Mouse (Mus musculus) gastrocnemius, postnatal 14 days (tissue): ENCODE results near the gene Actr3. TPM values are rescaled to one million over a fixed set of nuclear protein-coding genes. Genes with fewer than 3 reads are reported as not detected.

Source experiments
- DNase-seq: peaks from one replicate; pipeline ENCODE4 v3.0.0; 2021; ENCODE audit warnings: mixed read lengths
- intact Hi-C: fragments of 180-260 bp; cut with DNase I; formaldehyde crosslinking; loops from one replicate; pipeline ENCODE4 v1.15.1; 2025; ENCODE audit warnings: low total_unique reads
- total RNA-seq, 2 experiments: library from RNA; stranded (reverse); gene quantifications; 2 replicates each; pipeline ENCODE4 v1.2.3; 2021

Gene Actr3
- total RNA-seq, 2 experiments from 2014 or later, result 56.2 to 63.8 TPM

DNA sequence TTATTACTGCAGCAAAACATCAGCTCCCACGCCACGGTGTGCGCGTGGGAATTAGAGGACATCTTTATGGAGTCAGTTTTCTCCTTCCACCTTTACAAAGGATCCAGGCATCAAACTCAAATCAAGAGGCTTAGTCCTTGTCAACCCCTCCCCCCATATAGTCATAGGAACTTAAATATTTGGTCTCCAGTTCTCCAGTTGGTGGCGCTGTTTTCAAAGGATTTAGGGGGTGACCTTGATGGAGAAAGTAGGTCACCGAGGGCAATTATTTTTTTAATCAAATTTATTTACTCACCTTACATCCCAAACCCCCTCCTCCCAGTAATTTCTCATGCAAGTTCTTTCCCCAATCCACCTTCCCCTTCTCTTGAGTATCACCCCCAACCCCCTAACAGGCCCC is 52.9 kb downstream of the Actr3 start:
- DNase-seq, result no peak
- intact Hi-C loops, result no loop called here

- intact Hi-C loops, result no loop called here
Observed at GRCm38 (mm10) chr1:125378889-125379288, 56.6 kb downstream of the Actr3 start.

GRCm38 (mm10) chr1:125372855-125373254 is 62.7 kb downstream of the Actr3 start:
- intact Hi-C loops, result loop anchor here (5.0 kb wide), 1 partner anchor 199 kb away; no protein-coding TSS in a partner anchor
- no peak for DNase-seq

More at GRCm38 (mm10) chr1:125378889-125379288, 56.6 kb downstream of the Actr3 start:
- DNase-seq, result no peak

- DNase-seq, result peak; percentile 24
- intact Hi-C loops, result loop anchor here (5.0 kb wide), 1 partner anchor 202 kb away; no protein-coding TSS in a partner anchor
Observed at GRCm38 (mm10) chr1:125370779-125371178, 64.7 kb downstream of the Actr3 start.

DNA sequence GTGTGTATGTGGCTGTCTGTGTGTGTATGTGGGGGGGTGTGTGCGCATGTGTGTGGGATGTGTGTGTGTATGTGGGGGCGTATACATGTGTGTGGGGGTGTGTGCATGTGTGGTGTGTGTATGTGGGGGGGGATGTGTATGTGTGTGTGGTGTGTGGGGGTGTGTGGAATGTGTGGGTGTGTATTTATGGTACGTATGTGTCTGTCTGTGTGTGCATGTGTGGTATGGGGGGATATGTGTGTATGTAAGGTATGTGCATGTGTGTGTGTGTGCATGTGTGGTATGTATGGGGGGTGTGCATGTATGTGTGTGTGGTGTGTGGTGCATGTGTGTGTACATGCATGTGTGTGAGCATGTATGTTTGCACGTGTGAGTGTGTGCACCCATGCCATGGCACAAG is 70.0 kb downstream of the Actr3 start:
- intact Hi-C loops, result no loop called here
- no peak for DNase-seq

- DNase-seq, result no peak
- intact Hi-C loops, result no loop called here
Observed at GRCm38 (mm10) chr1:125351416-125352037, 84.0 kb downstream of the Actr3 start.

GRCm38 (mm10) chr1:125350843-125351242 is 84.7 kb downstream of the Actr3 start:
- intact Hi-C loops, result no loop called here
- no peak for DNase-seq

DNA sequence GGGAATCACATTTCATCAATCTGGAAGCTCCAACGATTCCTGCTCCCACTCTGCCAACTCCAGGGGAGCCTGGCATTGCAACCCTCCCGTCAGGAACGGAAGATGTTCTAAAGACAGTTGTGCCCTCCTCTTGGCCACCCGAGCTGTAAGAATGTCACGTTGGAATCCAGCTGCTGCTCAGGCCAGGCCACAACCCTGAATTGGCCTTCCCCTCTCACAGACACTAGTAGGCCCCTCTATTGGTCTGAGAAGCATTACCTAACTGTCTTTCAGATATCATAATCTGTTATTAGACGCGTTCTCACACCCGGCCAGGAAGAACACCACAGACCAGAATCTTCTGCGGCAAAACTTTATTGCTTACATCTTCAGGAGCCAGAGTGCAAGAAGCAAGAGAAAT is 89.7 kb downstream of the Actr3 start:
- intact Hi-C loops, result no loop called here

GRCm38 (mm10) chr1:125345448-125345847 is 90.1 kb downstream of the Actr3 start:
- intact Hi-C loops, result no loop called here
- no peak for DNase-seq

More for the DNA sequence above, 89.7 kb downstream of the Actr3 start:
- no peak for DNase-seq

GRCm38 (mm10) chr1:125343105-125343504 is 92.4 kb downstream of the Actr3 start:
- no peak for DNase-seq
- intact Hi-C loops, result no loop called here

Other genes with a start within 250 kb of the Actr3 start
- 10 to 100 TPM; 18.5 to 18.7 TPM for gene Slc35f5, start 124.9 kb upstream of the Actr3 start, total RNA-seq
- gene Gpr39, start 241.3 kb upstream of the Actr3 start, total RNA-seq, result not detected